Mouse (Mus musculus) small intestine, adult 2 months (tissue): ENCODE measurements around the gene Kcnh7. TPM values are rescaled to one million over a fixed set of nuclear protein-coding genes. Genes with fewer than 3 reads are reported as not detected.
A peak's percentile ranks its signal among the peaks of the same experiment; 100 is the strongest.

Experiments used
- H3K27ac ChIP-seq: fragments of 200-500 bp; 2 replicates; pipeline ENCODE4 v1.5.1; 2012; ENCODE audit warnings: low read depth, low read length, control low read depth, inconsistent platforms; ENCODE audit not compliant: insufficient read depth
- H3K27me3 ChIP-seq: fragments of 200-500 bp; 2 replicates; pipeline ENCODE4 v1.6.1; 2012; ENCODE audit warnings: mild to moderate bottlenecking, moderate library complexity, low read length, inconsistent platforms; ENCODE audit not compliant: control insufficient read depth, insufficient read depth
- H3K36me3 ChIP-seq: fragments of 200-500 bp; 2 replicates; pipeline ENCODE4 v1.6.1; 2012; ENCODE audit warnings: mild to moderate bottlenecking, low read length, control low read depth, inconsistent platforms; ENCODE audit not compliant: control insufficient read depth, insufficient read depth
- H3K4me1 ChIP-seq: fragments of 200-500 bp; 2 replicates; pipeline ENCODE4 v1.6.1; 2012; ENCODE audit warnings: low read length, inconsistent platforms, mixed read lengths; ENCODE audit not compliant: control insufficient read depth, insufficient read depth, insufficient read length
- H3K4me3 ChIP-seq: fragments of 200-500 bp; 2 replicates; pipeline ENCODE4 v1.5.1; 2012; ENCODE audit warnings: low read depth, mild to moderate bottlenecking, control low read depth, inconsistent platforms, low read length, moderate library complexity
- CTCF ChIP-seq: fragments of 200-500 bp; IDR thresholded peaks from 2 replicates; pipeline ENCODE4 v1.5.1; 2012; ENCODE audit warnings: low read depth, mild to moderate bottlenecking, control low read depth, inconsistent platforms, low read length, moderate library complexity, mixed read lengths; ENCODE audit not compliant: insufficient replicate concordance, insufficient read length; ENCODE audit errors: extremely low read depth
- POLR2A ChIP-seq: fragments of 200-500 bp; IDR thresholded peaks from 2 replicates; pipeline ENCODE4 v1.6.1; 2012; ENCODE audit warnings: low read depth, mild to moderate bottlenecking, control low read depth, inconsistent platforms, low read length, moderate library complexity
- WGBS: fragments of 180-500 bp; shearing (Covaris S2); methylation state at CpG from one replicate; pipeline ENCODE4 v1.1.7; 2018; 5-methylcytosine and 5-hydroxymethylcytosine counted together
- polyA plus RNA-seq: library from polyadenylated mRNA; depleted of rRNA; stranded (reverse); fragments of >200 nt; gene quantifications from 2 replicates; pipeline ENCODE4 v1.2.3, GENCODE M21; 2012

The Kcnh7 gene
- polyA plus RNA-seq, 1 experiment: not detected

GRCm38 (mm10) chr2:62681667-62682066, 502.4 kb downstream of the Kcnh7 start:
- TF ChIP-seq CTCF: no peak
- TF ChIP-seq POLR2A: no peak
- 52% methylated on average over 8 of the region's 8 CpGs for WGBS
- H3K27me3 ChIP-seq: no peaks in the 10 kb centered on the region
- H3K36me3 ChIP-seq: peaks cover 2% of the 10 kb centered on the region; the same call in 1 of the 2 replicates
- no peak overlapping the region for H3K4me3 ChIP-seq
- H3K4me1 ChIP-seq: peaks cover 6% of the 10 kb centered on the region; the same call in 1 of the 2 replicates
- no peak overlapping the region for H3K27ac ChIP-seq

DNA sequence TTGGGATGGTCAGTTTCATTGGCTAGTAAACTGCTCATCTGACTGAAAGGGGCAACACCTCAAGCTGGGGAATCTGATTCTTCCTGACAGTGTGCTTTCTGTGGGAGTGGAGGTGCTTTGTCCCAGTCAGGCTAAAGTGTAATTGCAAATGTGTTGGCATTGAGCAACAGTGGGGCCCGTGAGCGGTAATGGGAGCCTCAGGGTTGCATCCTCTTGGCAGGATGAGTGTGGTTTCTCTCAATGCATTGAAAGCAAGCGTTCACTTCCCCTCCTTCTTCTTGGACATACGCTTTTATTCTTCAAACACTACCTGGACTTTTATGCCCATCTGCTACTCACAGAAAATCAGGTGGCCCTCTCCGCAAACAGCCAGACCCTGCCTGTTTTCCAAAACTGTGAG, 511.3 kb downstream of the Kcnh7 start:
- H3K4me1 ChIP-seq: no peaks in the 10 kb centered on the region
- H3K27ac ChIP-seq: no peak overlapping the region
- TF ChIP-seq CTCF: no peak
- TF ChIP-seq POLR2A: no peak
- 0 out of 2 replicates have a peak, but pooled peaks cover 3% of the 10 kb centered on the region for H3K36me3 ChIP-seq
- WGBS: 90% methylated on average over 5 of the region's 5 CpGs
- H3K4me3 ChIP-seq: no peak overlapping the region
- H3K27me3 ChIP-seq: no peaks in the 10 kb centered on the region

GRCm38 (mm10) chr2:62670767-62671166, 513.3 kb downstream of the Kcnh7 start:
- H3K36me3 ChIP-seq: 0 out of 2 replicates have a peak, but pooled peaks cover 3% of the 10 kb centered on the region
- no peaks in the 10 kb centered on the region for H3K27me3 ChIP-seq
- H3K4me3 ChIP-seq: no peak overlapping the region
- no peaks in the 10 kb centered on the region for H3K4me1 ChIP-seq
- H3K27ac ChIP-seq: no peak overlapping the region
- WGBS: 82% methylated on average over 4 of the region's 4 CpGs
- TF ChIP-seq CTCF: no peak
- no peak for TF ChIP-seq POLR2A

- H3K27me3 ChIP-seq: no peaks in the 10 kb centered on the region
- H3K4me3 ChIP-seq: no peak overlapping the region
- H3K27ac ChIP-seq: no peak overlapping the region
- 0 out of 2 replicates have a peak, but pooled peaks cover 2% of the 10 kb centered on the region for H3K36me3 ChIP-seq
- TF ChIP-seq CTCF (no peak), POLR2A (no peak)
- WGBS: 86% methylated on average over 5 of the region's 5 CpGs
- peaks cover 3% of the 10 kb centered on the region; the same call in 1 of the 2 replicates for H3K4me1 ChIP-seq
Measured at GRCm38 (mm10) chr2:62670301-62670700, 513.8 kb downstream of the Kcnh7 start.

DNA sequence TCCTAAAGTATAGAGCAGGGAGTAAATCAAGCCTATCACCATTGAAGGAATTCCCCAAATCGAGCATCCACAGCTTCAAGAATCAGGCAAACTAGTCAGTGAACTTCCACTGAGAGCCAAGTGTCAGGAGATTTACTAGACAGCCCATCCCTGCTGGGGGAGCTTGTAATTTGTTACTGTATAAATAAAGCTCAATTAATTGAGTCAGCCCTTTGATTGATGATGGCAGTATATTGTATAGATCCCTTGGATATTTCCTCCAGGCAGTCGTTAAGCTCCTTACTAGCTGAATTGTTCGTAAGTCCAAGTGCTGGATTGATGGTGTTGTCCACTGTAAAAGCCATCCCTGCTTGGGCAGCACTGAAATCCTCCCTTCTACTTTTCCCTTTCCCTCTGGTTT, 514.2 kb downstream of the Kcnh7 start:
- TF ChIP-seq CTCF (no peak), POLR2A (no peak)
- H3K4me3 ChIP-seq: no peak overlapping the region
- no peaks in the 10 kb centered on the region for H3K27me3 ChIP-seq
- 0 out of 2 replicates have a peak, but pooled peaks cover 2% of the 10 kb centered on the region for H3K36me3 ChIP-seq
- H3K27ac ChIP-seq: no peak overlapping the region
- WGBS: 72% methylated on average over 3 of the region's 3 CpGs
- peaks cover 4% of the 10 kb centered on the region; the same call in 1 of the 2 replicates for H3K4me1 ChIP-seq

DNA sequence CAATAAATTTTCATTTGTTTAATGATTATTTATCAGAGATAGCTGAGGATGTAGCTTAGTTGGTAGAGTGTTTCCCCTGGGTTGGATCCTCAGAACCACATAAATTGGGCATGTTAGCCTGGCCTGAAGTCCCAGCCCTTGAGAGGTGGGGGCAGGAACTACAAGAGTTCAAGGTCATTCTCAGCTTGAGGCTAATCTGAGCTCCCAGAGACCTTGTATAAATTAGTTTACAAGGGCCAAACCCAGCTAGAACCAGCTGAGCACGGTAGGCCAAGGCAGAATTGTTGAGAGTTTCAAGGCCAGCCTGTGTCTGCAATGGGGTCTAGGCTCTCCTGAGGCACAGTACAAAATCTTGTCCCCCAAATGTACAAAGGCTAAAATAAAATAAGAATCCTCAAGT, 518.6 kb downstream of the Kcnh7 start:
- H3K4me3 ChIP-seq: no peak overlapping the region
- WGBS: 26% methylated on average over 1 of the region's 1 CpGs
- TF ChIP-seq CTCF (no peak), POLR2A (no peak)
- H3K27me3 ChIP-seq: no peaks in the 10 kb centered on the region
- H3K4me1 ChIP-seq: peaks cover 6% of the 10 kb centered on the region; the same call in 1 of the 2 replicates
- no peak overlapping the region for H3K27ac ChIP-seq
- no peaks in the 10 kb centered on the region for H3K36me3 ChIP-seq

DNA sequence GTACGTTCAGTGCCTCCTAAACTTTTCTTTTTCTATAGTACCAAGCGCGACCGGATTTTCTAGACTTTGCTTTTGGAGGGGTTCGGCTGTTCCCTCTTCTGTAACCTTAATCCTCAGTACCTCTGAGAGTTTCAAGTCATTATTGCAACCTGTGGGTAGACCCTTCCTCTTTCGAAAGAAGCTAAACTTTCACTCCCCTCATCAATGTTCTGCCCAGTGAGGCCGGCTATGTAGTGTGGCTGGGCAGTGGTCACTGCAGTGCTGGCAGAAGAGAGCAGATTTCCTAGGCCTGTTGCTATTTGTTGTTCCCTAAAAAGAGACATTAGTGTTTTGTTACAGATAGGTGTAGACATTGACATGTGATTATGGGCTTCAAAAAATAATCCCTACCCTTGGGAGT, 519.2 kb downstream of the Kcnh7 start:
- TF ChIP-seq POLR2A (no peak), CTCF (no peak)
- Histone ChIP-seq H3K36me3 (no peaks in the 10 kb centered on the region), H3K4me3 (peak overlapping the region; percentile 33), H3K27me3 (no peaks in the 10 kb centered on the region), H3K27ac (no peak overlapping the region), H3K4me1 (peaks cover 6% of the 10 kb centered on the region; the same call in 1 of the 2 replicates)
- 36% methylated on average over 7 of the region's 7 CpGs for WGBS
